Mouse (Mus musculus): Measurements from ENCODE around the gene Ube2c. TPM values are rescaled to one million over a fixed set of nuclear protein-coding genes. Genes with fewer than 3 reads are reported as not detected.

Gene Ube2c
- polyA plus RNA-seq, 1 experiment from 2014 or later = 118 TPM

DNA sequence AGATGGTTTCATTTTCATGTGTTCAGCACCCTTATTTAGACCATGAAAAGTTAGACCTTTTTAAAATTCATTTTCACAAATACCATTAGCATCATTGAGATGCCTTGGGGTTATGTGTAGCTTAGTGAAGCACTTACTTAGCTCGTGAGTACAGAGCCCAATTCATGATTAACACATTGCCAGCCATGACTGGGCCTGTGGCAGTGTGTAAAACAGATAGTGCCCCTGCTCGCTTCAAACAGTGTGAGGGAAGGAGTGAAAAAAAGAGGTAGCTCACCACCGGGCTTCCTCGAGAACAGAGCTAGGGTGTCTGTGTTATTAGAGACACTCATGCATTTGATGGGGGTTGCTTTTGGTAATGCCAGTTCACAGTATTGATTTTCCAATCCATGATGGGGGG, 21.5 kb upstream of the Ube2c start:
- no peak for TF ChIP-seq CTCF (IDR thresholded peaks at IDR 0.05; ENCODE audit: low read depth)
- Histone ChIP-seq H3K9me3 (ENCODE audit: control insufficient read depth) (no peaks in the 10 kb centered on the region), H3K36me3 (ENCODE audit: control insufficient read depth, insufficient read depth) (peaks cover 43% of the 10 kb centered on the region), H3K27me3 (replicated peaks; ENCODE audit: control insufficient read depth, insufficient read depth, low read length) (no peaks in the 10 kb centered on the region), H3K4me2 (replicated peaks; ENCODE audit: low read depth) (no peak overlapping the region), H3K9ac (ENCODE audit: low read depth, low read length) (no peak overlapping the region), H3K4me3 (ENCODE audit: low read depth, low read length) (no peak overlapping the region), H3K4me1 (replicated peaks; ENCODE audit: control insufficient read depth, insufficient read depth, low read length) (0 out of 2 replicates have a peak, but pooled peaks cover 5% of the 10 kb centered on the region), H3K27ac (ENCODE audit: low read depth, low read length) (no peak overlapping the region)
- no peak for ATAC-seq
- 88% methylated on average over 4 of the region's 4 CpGs for WGBS

DNA sequence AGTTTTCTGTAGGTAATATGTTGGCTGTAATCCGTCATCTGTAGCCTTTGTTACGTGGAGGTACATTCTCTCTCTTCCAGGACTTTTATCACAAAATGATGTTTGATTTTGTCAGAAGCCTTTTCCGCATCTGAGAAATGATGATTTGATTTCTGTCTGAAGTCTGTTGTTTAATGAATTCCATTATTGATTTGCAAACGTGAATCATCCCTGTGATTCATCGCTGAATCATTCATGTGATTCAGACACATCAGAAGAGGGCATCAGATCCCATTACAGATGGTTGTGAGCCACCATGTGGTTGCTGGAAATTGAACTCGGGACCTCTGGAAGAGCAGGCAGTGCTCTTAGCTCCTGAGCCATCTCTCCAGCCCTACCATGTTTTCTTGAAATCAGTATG, 20.7 kb upstream of the Ube2c start:
- 83% methylated on average over 6 of the region's 6 CpGs for WGBS

DNA sequence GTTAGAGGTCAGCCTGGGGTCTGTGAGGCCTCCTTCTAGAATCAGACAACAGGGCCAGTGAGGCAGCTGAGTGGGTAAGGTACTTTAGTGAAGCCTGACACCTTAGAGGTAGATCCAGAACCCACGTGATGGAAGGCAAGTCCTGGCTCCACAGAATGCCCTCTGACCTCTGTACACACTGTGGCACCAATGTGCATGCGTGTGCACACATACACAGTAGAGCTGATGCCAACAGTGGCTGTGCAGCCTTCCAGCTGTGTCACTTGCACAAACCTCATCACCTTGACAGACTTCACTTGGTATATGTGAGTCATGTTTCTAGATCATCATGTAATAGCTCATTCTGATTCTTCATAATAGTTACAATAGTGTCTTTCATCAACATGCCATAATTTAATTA, 17.2 kb upstream of the Ube2c start:
- no peak for TF ChIP-seq CTCF (IDR thresholded peaks at IDR 0.05; ENCODE audit: low read depth)
- no peak overlapping the region for H3K4me2 ChIP-seq (replicated peaks; ENCODE audit: low read depth)
- H3K4me3 ChIP-seq (ENCODE audit: low read depth, low read length) = no peak overlapping the region
- 81% methylated on average over 2 of the region's 2 CpGs for whole genome bisulfite sequencing
- H3K9me3 ChIP-seq (ENCODE audit: control insufficient read depth) = no peaks in the 10 kb centered on the region
- H3K4me1 ChIP-seq (replicated peaks; ENCODE audit: control insufficient read depth, insufficient read depth, low read length) = no peaks in the 10 kb centered on the region
- H3K36me3 ChIP-seq (ENCODE audit: control insufficient read depth, insufficient read depth) = peaks cover 83% of the 10 kb centered on the region
- no peaks in the 10 kb centered on the region for H3K27me3 ChIP-seq (replicated peaks; ENCODE audit: control insufficient read depth, insufficient read depth, low read length)
- H3K9ac ChIP-seq (ENCODE audit: low read depth, low read length) = no peak overlapping the region
- H3K27ac ChIP-seq (ENCODE audit: low read depth, low read length) = no peak overlapping the region
- ATAC-seq = no peak

More for the DNA sequence above, 20.7 kb upstream of the Ube2c start:
- Histone ChIP-seq H3K27ac (ENCODE audit: low read depth, low read length) (no peak overlapping the region), H3K4me1 (replicated peaks; ENCODE audit: control insufficient read depth, insufficient read depth, low read length) (0 out of 2 replicates have a peak, but pooled peaks cover 5% of the 10 kb centered on the region), H3K36me3 (ENCODE audit: control insufficient read depth, insufficient read depth) (peaks cover 49% of the 10 kb centered on the region), H3K9me3 (ENCODE audit: control insufficient read depth) (no peaks in the 10 kb centered on the region), H3K9ac (ENCODE audit: low read depth, low read length) (no peak overlapping the region), H3K4me2 (replicated peaks; ENCODE audit: low read depth) (no peak overlapping the region), H3K27me3 (replicated peaks; ENCODE audit: control insufficient read depth, insufficient read depth, low read length) (no peaks in the 10 kb centered on the region), H3K4me3 (ENCODE audit: low read depth, low read length) (no peak overlapping the region)
- no peak for ATAC-seq
- TF ChIP-seq CTCF (IDR thresholded peaks at IDR 0.05; ENCODE audit: low read depth) = no peak

DNA sequence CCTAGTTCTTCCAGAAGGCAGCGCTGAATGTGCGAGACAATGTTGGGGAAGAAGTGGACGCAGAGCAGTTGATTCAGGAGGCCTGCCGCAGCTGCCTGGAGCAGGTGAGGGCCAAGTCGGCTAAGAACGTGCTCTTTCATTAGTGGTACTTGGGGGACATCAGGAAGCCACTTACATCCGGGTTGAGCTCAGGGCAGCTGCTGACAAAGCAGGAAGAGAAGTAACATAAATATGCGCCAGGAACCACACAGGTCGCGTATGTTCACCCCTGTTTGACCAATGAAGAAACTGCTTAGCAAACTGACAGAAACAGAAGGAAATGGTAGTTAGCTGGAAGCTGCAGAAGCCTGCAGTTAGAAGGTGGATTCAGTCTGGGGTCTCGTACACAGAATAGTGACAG, 15.6 kb upstream of the Ube2c start:
- 71% methylated on average over 11 of the region's 11 CpGs for WGBS

DNA sequence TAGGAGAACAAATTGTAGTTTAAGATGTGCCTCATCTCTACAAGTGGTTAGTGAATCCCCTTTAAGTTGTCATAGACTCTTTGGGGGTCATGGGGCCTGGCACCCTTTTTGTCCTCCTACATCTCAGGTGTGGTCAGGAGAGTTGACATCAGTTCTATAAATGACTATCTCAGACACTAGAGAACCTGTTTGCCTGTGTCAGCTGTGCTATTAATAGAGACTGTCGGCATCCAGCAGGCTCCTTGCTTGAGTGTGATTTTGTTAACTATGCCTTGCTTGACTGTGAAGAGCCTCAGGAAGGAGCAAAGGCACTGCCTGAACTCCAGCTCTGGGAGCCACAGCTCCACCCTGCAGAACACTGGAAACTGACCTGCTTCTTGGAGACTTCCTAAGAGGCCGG, 14.9 kb upstream of the Ube2c start:
- no peak for TF ChIP-seq CTCF (IDR thresholded peaks at IDR 0.05; ENCODE audit: low read depth)
- H3K36me3 ChIP-seq (ENCODE audit: control insufficient read depth, insufficient read depth) = peaks cover 93% of the 10 kb centered on the region
- no peak for ATAC-seq
- no peaks in the 10 kb centered on the region for H3K9me3 ChIP-seq (ENCODE audit: control insufficient read depth)
- no peak overlapping the region for H3K9ac ChIP-seq (ENCODE audit: low read depth, low read length)
- H3K27me3 ChIP-seq (replicated peaks; ENCODE audit: control insufficient read depth, insufficient read depth, low read length) = no peaks in the 10 kb centered on the region
- WGBS = 76% methylated on average over 2 of the region's 2 CpGs
- H3K4me2 ChIP-seq (replicated peaks; ENCODE audit: low read depth) = no peak overlapping the region
- no peak overlapping the region for H3K27ac ChIP-seq (ENCODE audit: low read depth, low read length)
- H3K4me3 ChIP-seq (ENCODE audit: low read depth, low read length) = no peak overlapping the region
- no peaks in the 10 kb centered on the region for H3K4me1 ChIP-seq (replicated peaks; ENCODE audit: control insufficient read depth, insufficient read depth, low read length)

More for the DNA sequence above, 15.6 kb upstream of the Ube2c start:
- no peak for ATAC-seq
- no peaks in the 10 kb centered on the region for H3K27me3 ChIP-seq (replicated peaks; ENCODE audit: control insufficient read depth, insufficient read depth, low read length)
- TF ChIP-seq CTCF (IDR thresholded peaks at IDR 0.05; ENCODE audit: low read depth) = no peak
- H3K36me3 ChIP-seq (ENCODE audit: control insufficient read depth, insufficient read depth) = peaks cover 90% of the 10 kb centered on the region
- no peak overlapping the region for H3K4me3 ChIP-seq (ENCODE audit: low read depth, low read length)
- H3K27ac ChIP-seq (ENCODE audit: low read depth, low read length) = no peak overlapping the region
- H3K4me2 ChIP-seq (replicated peaks; ENCODE audit: low read depth) = no peak overlapping the region
- no peak overlapping the region for H3K9ac ChIP-seq (ENCODE audit: low read depth, low read length)
- H3K4me1 ChIP-seq (replicated peaks; ENCODE audit: control insufficient read depth, insufficient read depth, low read length) = no peaks in the 10 kb centered on the region
- no peaks in the 10 kb centered on the region for H3K9me3 ChIP-seq (ENCODE audit: control insufficient read depth)

DNA sequence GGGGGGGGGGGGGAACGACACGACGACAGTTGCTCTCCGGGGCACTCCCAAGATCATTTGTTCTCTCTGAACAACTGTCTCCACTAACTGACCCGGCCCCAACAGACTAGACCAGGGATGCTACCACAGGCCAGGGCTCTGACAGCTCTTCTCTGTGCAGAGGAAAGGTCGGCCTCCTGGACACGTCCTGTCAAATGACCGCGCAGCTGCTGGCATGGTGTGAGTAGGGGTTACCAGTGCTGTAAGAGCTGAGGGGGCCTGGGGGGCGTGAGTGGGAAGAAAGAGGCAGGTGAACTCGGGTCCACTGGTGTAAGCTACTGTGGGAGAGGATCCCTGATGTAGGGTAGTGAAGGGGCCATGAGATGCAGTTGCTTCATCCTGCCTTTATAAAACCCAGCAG, 11.9 kb upstream of the Ube2c start:
- no peak for ATAC-seq

DNA sequence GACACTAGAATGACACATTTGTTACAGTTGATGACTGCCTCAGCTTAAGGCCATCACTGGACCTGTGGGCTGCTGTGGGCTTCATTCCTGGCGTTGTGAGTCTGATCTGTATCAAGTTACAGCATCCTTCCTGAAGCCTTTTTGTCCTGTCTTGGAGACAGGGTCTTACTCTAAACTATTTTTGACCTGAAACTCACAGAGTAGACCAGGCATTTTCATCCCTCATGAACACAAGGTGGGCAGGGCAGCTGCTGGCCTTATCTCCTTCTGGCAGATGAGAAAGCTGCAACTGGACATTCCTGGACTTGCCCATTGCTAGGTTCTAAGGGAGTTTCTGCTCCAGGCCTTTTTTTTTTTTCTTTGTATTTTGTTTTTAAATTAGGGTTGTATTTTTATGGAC, 11.0 kb upstream of the Ube2c start:
- Histone ChIP-seq H3K27ac (ENCODE audit: low read depth, low read length) (no peak overlapping the region), H3K27me3 (replicated peaks; ENCODE audit: control insufficient read depth, insufficient read depth, low read length) (no peaks in the 10 kb centered on the region), H3K36me3 (ENCODE audit: control insufficient read depth, insufficient read depth) (peaks cover 96% of the 10 kb centered on the region), H3K4me1 (replicated peaks; ENCODE audit: control insufficient read depth, insufficient read depth, low read length) (no peaks in the 10 kb centered on the region), H3K9me3 (ENCODE audit: control insufficient read depth) (no peaks in the 10 kb centered on the region), H3K4me3 (ENCODE audit: low read depth, low read length) (no peak overlapping the region), H3K9ac (ENCODE audit: low read depth, low read length) (no peak overlapping the region), H3K4me2 (replicated peaks; ENCODE audit: low read depth) (no peak overlapping the region)
- no peak for ATAC-seq
- 69% methylated on average over 1 of the region's 1 CpGs for WGBS
- no peak for TF ChIP-seq CTCF (IDR thresholded peaks at IDR 0.05; ENCODE audit: low read depth)

More for the DNA sequence above, 11.9 kb upstream of the Ube2c start:
- no peak overlapping the region for H3K9ac ChIP-seq (ENCODE audit: low read depth, low read length)
- H3K27ac ChIP-seq (ENCODE audit: low read depth, low read length) = no peak overlapping the region
- WGBS = 85% methylated on average over 11 of the region's 11 CpGs
- H3K9me3 ChIP-seq (ENCODE audit: control insufficient read depth) = no peaks in the 10 kb centered on the region
- H3K36me3 ChIP-seq (ENCODE audit: control insufficient read depth, insufficient read depth) = peaks cover 96% of the 10 kb centered on the region
- H3K27me3 ChIP-seq (replicated peaks; ENCODE audit: control insufficient read depth, insufficient read depth, low read length) = no peaks in the 10 kb centered on the region
- no peak for TF ChIP-seq CTCF (IDR thresholded peaks at IDR 0.05; ENCODE audit: low read depth)
- no peaks in the 10 kb centered on the region for H3K4me1 ChIP-seq (replicated peaks; ENCODE audit: control insufficient read depth, insufficient read depth, low read length)
- no peak overlapping the region for H3K4me2 ChIP-seq (replicated peaks; ENCODE audit: low read depth)
- H3K4me3 ChIP-seq (ENCODE audit: low read depth, low read length) = no peak overlapping the region

Measured in intestine, postnatal 0 days (tissue).